Mouse (Mus musculus): ENCODE measurements around the gene Tbc1d1. TPM values are rescaled to one million over a fixed set of nuclear protein-coding genes. Genes with fewer than 3 reads are reported as not detected.

Gene Tbc1d1
- total and polyA plus RNA-seq, 3 experiments = 26.0 to 38.6 (median 31.9) TPM

GRCm38 (mm10) chr5:64365187-64366066 lies 209.3 kb downstream of the Tbc1d1 start:
- H3K27ac ChIP-seq (ENCODE audit: insufficient read depth, low read depth) = no peak overlapping the region
- H3K4me1 ChIP-seq (ENCODE audit: control insufficient read depth in 1 of 2, insufficient read depth in 2 of 2) = peaks cover 0 to 14% of the 10 kb centered on the region in 2 experiments; a peak in 2 of 4 replicates
- H3K4me3 ChIP-seq (replicated peaks in 1 of 3; ENCODE audit: low read depth in 2 of 3, low read length in 2 of 3, poor library complexity in 1 of 3) = no peak overlapping the region
- H3K4me2 ChIP-seq (ENCODE audit: insufficient read depth, low read depth, poor library complexity, severe bottlenecking) = no peak overlapping the region
- no peaks in the 10 kb centered on the region for H3K79me2 ChIP-seq (replicated peaks; ENCODE audit: control insufficient read depth, extremely low read depth, insufficient read depth, poor library complexity, severe bottlenecking)
- dilution Hi-C loops (cut with MboI; ENCODE audit: extremely low pct_ligation_motif_present, extremely low pct_unique_long_range_greater_than_20kb, low sequenced_read_pairs) (no loop called here), in situ Hi-C loops (cut with MboI; ENCODE audit: low pct_ligation_motif_present, low pct_unique_long_range_greater_than_20kb, low sequenced_read_pairs) (no loop called here)
- no peak for TF ChIP-seq SMC3 (IDR thresholded peaks at IDR 0.05; ENCODE audit: low read depth, low read length)
- no peaks in the 10 kb centered on the region for H3K36me3 ChIP-seq (replicated peaks in 1 of 2; ENCODE audit: control insufficient read depth in 1 of 2, insufficient read depth in 1 of 2, low read length in 1 of 2)
- H3K27me3 ChIP-seq (replicated peaks) = no peaks in the 10 kb centered on the region
- H3K9ac ChIP-seq (ENCODE audit: insufficient read depth, low read depth) = no peak overlapping the region
- H3K9me3 ChIP-seq (replicated peaks; ENCODE audit: low read length) = peaks cover 5% of the 10 kb centered on the region
- no peak for DNase-seq (ENCODE audit: extremely low read depth)

GRCm38 (mm10) chr5:64366113-64366512 lies 210.0 kb downstream of the Tbc1d1 start:
- Histone ChIP-seq H3K36me3 (replicated peaks in 1 of 2; ENCODE audit: control insufficient read depth in 1 of 2, insufficient read depth in 1 of 2, low read length in 1 of 2) (no peaks in the 10 kb centered on the region), H3K4me1 (ENCODE audit: control insufficient read depth in 1 of 2, insufficient read depth in 2 of 2) (peaks cover 0 to 11% of the 10 kb centered on the region in 2 experiments; a peak in 2 of 4 replicates), H3K4me3 (replicated peaks in 1 of 3; ENCODE audit: low read depth in 2 of 3, low read length in 2 of 3, poor library complexity in 1 of 3) (no peak overlapping the region), H3K4me2 (ENCODE audit: insufficient read depth, low read depth, poor library complexity, severe bottlenecking) (no peak overlapping the region), H3K9me3 (replicated peaks; ENCODE audit: low read length) (peaks cover 5% of the 10 kb centered on the region), H3K79me2 (replicated peaks; ENCODE audit: control insufficient read depth, extremely low read depth, insufficient read depth, poor library complexity, severe bottlenecking) (no peaks in the 10 kb centered on the region), H3K9ac (ENCODE audit: insufficient read depth, low read depth) (no peak overlapping the region), H3K27ac (ENCODE audit: insufficient read depth, low read depth) (no peak overlapping the region), H3K27me3 (replicated peaks) (no peaks in the 10 kb centered on the region)
- in situ Hi-C loops (cut with MboI; ENCODE audit: low pct_ligation_motif_present, low pct_unique_long_range_greater_than_20kb, low sequenced_read_pairs) = no loop called here
- dilution Hi-C loops (cut with MboI; ENCODE audit: extremely low pct_ligation_motif_present, extremely low pct_unique_long_range_greater_than_20kb, low sequenced_read_pairs) = no loop called here
- DNase-seq (ENCODE audit: extremely low read depth) = no peak
- TF ChIP-seq POLR2AphosphoS2 (IDR thresholded peaks at IDR 0.05; ENCODE audit: low read depth, low read length) = no peak
- no peak for TF ChIP-seq MAX (IDR thresholded peaks at IDR 0.05; ENCODE audit: low read length)
- no peak for TF ChIP-seq JUND (conservative IDR thresholded peaks at IDR 0.05; ENCODE audit: low read depth, low read length)
- TF ChIP-seq TCF12 (IDR thresholded peaks at IDR 0.05; ENCODE audit: low read depth, low read length) = no peak
- TF ChIP-seq RAD21 (IDR thresholded peaks at IDR 0.05; ENCODE audit: low read depth, low read length) = no peak
- TF ChIP-seq TBP (conservative IDR thresholded peaks at IDR 0.05; ENCODE audit: low read depth, low read length) = no peak
- no peak for TF ChIP-seq NRF1 (IDR thresholded peaks at IDR 0.05; ENCODE audit: low read depth, low read length)
- no peak for TF ChIP-seq HCFC1 (IDR thresholded peaks at IDR 0.05; ENCODE audit: low read depth, low read length)
- TF ChIP-seq RCOR1 (conservative IDR thresholded peaks at IDR 0.05; ENCODE audit: low read depth, low read length) = no peak
- no peak for TF ChIP-seq MEF2A (IDR thresholded peaks at IDR 0.05; ENCODE audit: borderline replicate concordance, low read depth, low read length)
- no peak for TF ChIP-seq ZNF384 (IDR thresholded peaks at IDR 0.05; ENCODE audit: low read depth, low read length)
- no peak for TF ChIP-seq E2F4 (IDR thresholded peaks at IDR 0.05; ENCODE audit: insufficient replicate concordance, low read depth, low read length)
